In the genomic region with DNA sequence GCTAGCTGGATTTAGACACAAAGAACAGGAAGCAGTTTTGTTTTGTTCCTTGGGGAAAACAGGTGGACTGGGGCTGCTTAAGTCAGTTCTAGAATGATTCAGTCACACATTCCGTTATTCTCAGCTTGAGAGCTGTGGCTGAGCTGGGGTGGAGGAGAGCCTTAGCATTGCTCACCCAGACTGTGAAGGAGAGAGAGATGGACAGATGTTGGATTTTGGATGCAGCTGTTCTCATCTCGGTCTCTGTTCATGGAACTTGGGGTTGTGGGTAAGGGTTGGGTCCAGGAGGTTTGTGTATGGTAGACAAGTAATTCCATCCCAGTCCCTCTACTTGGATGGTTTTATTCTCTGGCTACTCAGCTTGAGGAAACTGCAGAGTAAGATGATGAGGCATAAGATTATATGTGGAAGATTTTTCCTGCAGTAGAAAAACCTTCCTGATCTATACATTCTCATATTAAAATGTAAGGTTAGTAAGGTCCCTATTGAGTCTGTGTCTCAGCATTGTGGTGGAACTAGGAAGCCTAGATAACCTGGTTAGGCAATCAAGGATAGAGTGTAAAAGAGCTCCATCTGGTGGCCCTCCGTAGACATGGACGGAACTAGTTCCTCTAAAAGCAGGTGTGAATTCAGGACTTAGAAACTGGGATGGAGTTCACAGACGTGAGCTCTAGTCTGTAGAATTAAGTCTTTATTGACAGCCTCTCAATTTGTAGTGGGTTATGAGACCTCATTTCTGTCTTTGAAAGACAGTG, we compare ENCODE assay signal across 8 mouse cellular contexts. TPM values are rescaled to one million over a fixed set of nuclear protein-coding genes. Genes with fewer than 3 reads are reported as not detected.
A peak's percentile ranks its signal among the peaks of the same experiment; 100 is the strongest.
DNase-seq lines count a peak whose midpoint lies in the region; TF ChIP-seq lines count a peak whose summit lies in the region.

No protein-coding gene starts in this region.

- DNase-seq in gastrocnemius, adult 2 months: no peak
- DNase-seq in gastrocnemius, postnatal 25 days: no peak
- DNase-seq in thymus, postnatal 0 days (ENCODE audit: low spot score): peak; percentile 33
- no peak for DNase-seq in thymus, postnatal 14 days
- peak; percentile 65 for DNase-seq in induced T-regulatory cell, adult 2 months (ENCODE audit: low read depth)
- peak; percentile 66 for DNase-seq in splenic B cell, adult 2 months (ENCODE audit: low read depth, low spot score)
- DNase-seq in yolk sac, embryonic 10.5 days (ENCODE audit: low spot score): no peak
- DNase-seq in layer of hippocampus, adult 11-12 months (ENCODE audit: low spot score): no peak

- H3K4me3 ChIP-seq in gastrocnemius, adult 2 months: no peak overlapping the region

- TF ChIP-seq CTCF in gastrocnemius, adult 2 months (IDR thresholded peaks at IDR 0.05): peak; percentile 64

- H3K27ac ChIP-seq in gastrocnemius, adult 2 months: no peak overlapping the region

- intact Hi-C loops in gastrocnemius, adult 2 months (cut with DNase I): no loop called here

- H3K27me3 ChIP-seq in splenic B cell, adult 2 months (ENCODE audit: control insufficient read depth, insufficient read depth, low read length, poor library complexity, severe bottlenecking): no peaks in the 10 kb centered on the region

- peaks cover 17% of the 10 kb centered on the region for H3K36me3 ChIP-seq in splenic B cell, adult 2 months (ENCODE audit: control insufficient read depth, insufficient read depth, low read length, poor library complexity, severe bottlenecking)

RNA-seq across cellular contexts. Expression of gene Dera, which starts 7.0 kb away (rescaled TPM):
- total RNA-seq in gastrocnemius, adult 2 months (2021): 1 to 10 TPM; 6.3 to 9.5 TPM
- total RNA-seq in gastrocnemius, postnatal 25 days (2021): 10 to 100 TPM; 10.4 to 11.0 TPM
- polyA plus RNA-seq in thymus, postnatal 0 days (2015; fragmentation: Nextera tagmentation; extraction: Ambion mirVana): 120 and 126 TPM in 2 replicates

RNA-seq across cellular contexts. Expression of gene Strap, which starts 12.5 kb away (rescaled TPM):
- 10 to 100 TPM; 84.5 to 87.6 TPM for total RNA-seq in gastrocnemius, adult 2 months (2021)
- 10 to 100 TPM; 74.4 to 78.2 TPM for total RNA-seq in gastrocnemius, postnatal 25 days (2021)
- polyA plus RNA-seq in thymus, postnatal 0 days (2015; fragmentation: Nextera tagmentation; extraction: Ambion mirVana): 145 and 147 TPM in 2 replicates

Comparison
In these comparisons a context has a peak if more than half of its experiments do, and no peak if none do; other contexts are left out.
1. DNase-seq: peak in thymus, postnatal 0 days (single experiment), induced T-regulatory cell, adult 2 months (single experiment) and splenic B cell, adult 2 months (single experiment); none in gastrocnemius, adult 2 months (single experiment), gastrocnemius, postnatal 25 days (single experiment), thymus, postnatal 14 days (single experiment), yolk sac, embryonic 10.5 days (single experiment) and layer of hippocampus, adult 11-12 months (single experiment).